Mouse (Mus musculus) heart, adult 18-20 months (tissue): ENCODE results near the gene Nudt9. TPM values are rescaled to one million over a fixed set of nuclear protein-coding genes. Genes with fewer than 3 reads are reported as not detected.
A peak's percentile ranks its signal among the peaks of the same experiment; 100 is the strongest.

Experiments
- DNase-seq, 2 experiments: peaks; one replicate each; pipeline ENCODE4 v3.0.0; 2021 to 2022; ENCODE audit warnings: mixed read lengths in 1 of 2
- total RNA-seq, 2 experiments: library from RNA; stranded (reverse); gene quantifications; 2 replicates each; pipeline ENCODE4 v1.2.3; 2021

The Nudt9 gene
- total RNA-seq, 2 experiments from 2014 or later: 56.0 to 56.5 TPM

- DNase-seq: no peak
Observed at GRCm38 (mm10) chr5:104035824-104036223, 10.3 kb upstream of the Nudt9 start.

GRCm38 (mm10) chr5:104036686-104037085 lies 9.4 kb upstream of the Nudt9 start:
- no peak for DNase-seq

- peak; percentile 47 to 72 for DNase-seq
Observed at GRCm38 (mm10) chr5:104039154-104039932, 6.8 kb upstream of the Nudt9 start.

- DNase-seq: no peak
Observed at GRCm38 (mm10) chr5:104042906-104043305, 3.2 kb upstream of the Nudt9 start.

- DNase-seq: no peak
Observed at GRCm38 (mm10) chr5:104043704-104044103, 2.4 kb upstream of the Nudt9 start.

- peak; percentile 34 to 55 for DNase-seq
Observed at GRCm38 (mm10) chr5:104047200-104048105, 1.3 kb downstream of the Nudt9 start.

- no peak for DNase-seq
Observed at GRCm38 (mm10) chr5:104048139-104048538, 2.0 kb downstream of the Nudt9 start.

GRCm38 (mm10) chr5:104052956-104053355 lies 6.8 kb downstream of the Nudt9 start:
- peak; percentile 21 to 42 for DNase-seq

GRCm38 (mm10) chr5:104054938-104055337 lies 8.8 kb downstream of the Nudt9 start:
- no peak for DNase-seq

GRCm38 (mm10) chr5:104055816-104056215 lies 9.7 kb downstream of the Nudt9 start:
- no peak for DNase-seq

- DNase-seq: no peak
Observed at GRCm38 (mm10) chr5:104056295-104056694, 10.2 kb downstream of the Nudt9 start.

- peak; percentile 45 to 67 for DNase-seq
Observed at GRCm38 (mm10) chr5:104058021-104058420, 11.9 kb downstream of the Nudt9 start.

GRCm38 (mm10) chr5:104059628-104060027 lies 13.5 kb downstream of the Nudt9 start:
- DNase-seq: no peak

- DNase-seq: no peak
Observed at GRCm38 (mm10) chr5:104060429-104060828, 14.3 kb downstream of the Nudt9 start.

GRCm38 (mm10) chr5:104061936-104062772 lies 16.0 kb downstream of the Nudt9 start:
- DNase-seq: peak in 1 of 2 experiments; percentile 63

GRCm38 (mm10) chr5:104062773-104063551 lies 16.9 kb downstream of the Nudt9 start:
- DNase-seq: no peak

- peak in 1 of 2 experiments; percentile 26 for DNase-seq
Observed at GRCm38 (mm10) chr5:104068751-104069150, 22.6 kb downstream of the Nudt9 start.

GRCm38 (mm10) chr5:104071048-104071447 lies 24.9 kb downstream of the Nudt9 start:
- no peak for DNase-seq

GRCm38 (mm10) chr5:104072272-104072886 lies 26.3 kb downstream of the Nudt9 start:
- peak in 1 of 2 experiments; percentile 30 for DNase-seq

GRCm38 (mm10) chr5:104073602-104074001 lies 27.5 kb downstream of the Nudt9 start:
- no peak for DNase-seq

- DNase-seq: peak; percentile 64 to 83
Observed at GRCm38 (mm10) chr5:104074388-104074787, 28.3 kb downstream of the Nudt9 start.
